Mouse (Mus musculus): ENCODE measurements around the gene Dgkq. TPM values are rescaled to one million over a fixed set of nuclear protein-coding genes. Genes with fewer than 3 reads are reported as not detected.

The Dgkq gene
- polyA plus RNA-seq, 1 experiment, result 0.08 TPM

GRCm38 (mm10) chr5:108660632-108661268 lies 8.7 kb downstream of the Dgkq start:
- H3K36me3 ChIP-seq (ENCODE audit: control insufficient read depth), result peaks cover 25% of the 10 kb centered on the region
- no peaks in the 10 kb centered on the region for H3K9me3 ChIP-seq (ENCODE audit: control insufficient read depth, low read length)
- TF ChIP-seq TAL1 (IDR thresholded peaks at IDR 0.05; ENCODE audit: low read length), result no peak
- TF ChIP-seq GATA1 (IDR thresholded peaks at IDR 0.05; ENCODE audit: low read length), result no peak
- H3K4me1 ChIP-seq (ENCODE audit: control insufficient read depth), result peaks cover 36% of the 10 kb centered on the region
- H3K4me3 ChIP-seq (replicated peaks), result peak overlapping the region; percentile 84
- no peaks in the 10 kb centered on the region for H3K27me3 ChIP-seq (ENCODE audit: control insufficient read depth)

GRCm38 (mm10) chr5:108659698-108660631 lies 9.5 kb downstream of the Dgkq start, which contains the start of gene Idua:
TSS of gene Idua (plus strand) at chr5:108660331.
- H3K4me1 ChIP-seq (ENCODE audit: control insufficient read depth), result peaks cover 36% of the 10 kb centered on the region
- H3K4me3 ChIP-seq (replicated peaks), result peak within 1 kb of the TSS; percentile 84

GRCm38 (mm10) chr5:108658611-108659010 lies 10.9 kb downstream of the Dgkq start:
- no peak overlapping the region for H3K4me3 ChIP-seq (replicated peaks)
- H3K27me3 ChIP-seq (ENCODE audit: control insufficient read depth), result no peaks in the 10 kb centered on the region
- peaks cover 46% of the 10 kb centered on the region for H3K36me3 ChIP-seq (ENCODE audit: control insufficient read depth)
- H3K4me1 ChIP-seq (ENCODE audit: control insufficient read depth), result peaks cover 36% of the 10 kb centered on the region
- no peaks in the 10 kb centered on the region for H3K9me3 ChIP-seq (ENCODE audit: control insufficient read depth, low read length)
- TF ChIP-seq GATA1 (IDR thresholded peaks at IDR 0.05; ENCODE audit: low read length), result no peak
- TF ChIP-seq TAL1 (IDR thresholded peaks at IDR 0.05; ENCODE audit: low read length), result no peak

More at GRCm38 (mm10) chr5:108659698-108660631, 9.5 kb downstream of the Dgkq start, which contains the start of gene Idua:
- Histone ChIP-seq H3K27me3 (ENCODE audit: control insufficient read depth) (no peaks in the 10 kb centered on the region), H3K36me3 (ENCODE audit: control insufficient read depth) (peaks cover 32% of the 10 kb centered on the region), H3K9me3 (ENCODE audit: control insufficient read depth, low read length) (no peaks in the 10 kb centered on the region)
- no peak for TF ChIP-seq GATA1 (IDR thresholded peaks at IDR 0.05; ENCODE audit: low read length)

GRCm38 (mm10) chr5:108657406-108657805 lies 12.1 kb downstream of the Dgkq start:
- Histone ChIP-seq H3K27me3 (ENCODE audit: control insufficient read depth) (no peaks in the 10 kb centered on the region), H3K4me3 (replicated peaks) (no peak overlapping the region), H3K4me1 (ENCODE audit: control insufficient read depth) (peaks cover 36% of the 10 kb centered on the region), H3K36me3 (ENCODE audit: control insufficient read depth) (peaks cover 58% of the 10 kb centered on the region), H3K9me3 (ENCODE audit: control insufficient read depth, low read length) (no peaks in the 10 kb centered on the region)
- no peak for TF ChIP-seq TAL1 (IDR thresholded peaks at IDR 0.05; ENCODE audit: low read length)
- TF ChIP-seq GATA1 (IDR thresholded peaks at IDR 0.05; ENCODE audit: low read length), result no peak

GRCm38 (mm10) chr5:108655891-108656650 lies 13.4 kb downstream of the Dgkq start:
- Histone ChIP-seq H3K36me3 (ENCODE audit: control insufficient read depth) (peaks cover 69% of the 10 kb centered on the region), H3K4me1 (ENCODE audit: control insufficient read depth) (peaks cover 34% of the 10 kb centered on the region), H3K4me3 (replicated peaks) (no peak overlapping the region), H3K9me3 (ENCODE audit: control insufficient read depth, low read length) (no peaks in the 10 kb centered on the region), H3K27me3 (ENCODE audit: control insufficient read depth) (no peaks in the 10 kb centered on the region)
- TF ChIP-seq GATA1 (IDR thresholded peaks at IDR 0.05; ENCODE audit: low read length), result no peak
- TF ChIP-seq TAL1 (IDR thresholded peaks at IDR 0.05; ENCODE audit: low read length), result no peak

- peaks cover 76% of the 10 kb centered on the region for H3K36me3 ChIP-seq (ENCODE audit: control insufficient read depth)
- peaks cover 31% of the 10 kb centered on the region for H3K4me1 ChIP-seq (ENCODE audit: control insufficient read depth)
- H3K27me3 ChIP-seq (ENCODE audit: control insufficient read depth), result no peaks in the 10 kb centered on the region
- no peak overlapping the region for H3K4me3 ChIP-seq (replicated peaks)
- no peak for TF ChIP-seq TAL1 (IDR thresholded peaks at IDR 0.05; ENCODE audit: low read length)
- no peak for TF ChIP-seq GATA1 (IDR thresholded peaks at IDR 0.05; ENCODE audit: low read length)
- H3K9me3 ChIP-seq (ENCODE audit: control insufficient read depth, low read length), result no peaks in the 10 kb centered on the region
Observed at GRCm38 (mm10) chr5:108655381-108655780, 14.1 kb downstream of the Dgkq start.

GRCm38 (mm10) chr5:108654444-108654990 lies 15.0 kb downstream of the Dgkq start:
- no peak overlapping the region for H3K4me3 ChIP-seq (replicated peaks)
- TF ChIP-seq TAL1 (IDR thresholded peaks at IDR 0.05; ENCODE audit: low read length), result no peak
- TF ChIP-seq GATA1 (IDR thresholded peaks at IDR 0.05; ENCODE audit: low read length), result no peak
- no peaks in the 10 kb centered on the region for H3K27me3 ChIP-seq (ENCODE audit: control insufficient read depth)
- no peaks in the 10 kb centered on the region for H3K9me3 ChIP-seq (ENCODE audit: control insufficient read depth, low read length)
- peaks cover 22% of the 10 kb centered on the region for H3K4me1 ChIP-seq (ENCODE audit: control insufficient read depth)
- H3K36me3 ChIP-seq (ENCODE audit: control insufficient read depth), result peaks cover 84% of the 10 kb centered on the region

GRCm38 (mm10) chr5:108653341-108653740 lies 16.1 kb downstream of the Dgkq start:
- Histone ChIP-seq H3K27me3 (ENCODE audit: control insufficient read depth) (no peaks in the 10 kb centered on the region), H3K4me3 (replicated peaks) (no peak overlapping the region), H3K36me3 (ENCODE audit: control insufficient read depth) (peaks cover 94% of the 10 kb centered on the region), H3K9me3 (ENCODE audit: control insufficient read depth, low read length) (no peaks in the 10 kb centered on the region), H3K4me1 (ENCODE audit: control insufficient read depth) (peaks cover 12% of the 10 kb centered on the region)
- TF ChIP-seq TAL1 (IDR thresholded peaks at IDR 0.05; ENCODE audit: low read length), result no peak
- TF ChIP-seq GATA1 (IDR thresholded peaks at IDR 0.05; ENCODE audit: low read length), result no peak
